Mouse (Mus musculus): ENCODE data around the gene Cfdp1. TPM values are rescaled to one million over a fixed set of nuclear protein-coding genes. Genes with fewer than 3 reads are reported as not detected.
"Not testable (repeated sequence)": the region's sequence is repeated elsewhere in the genome, so short reads cannot be mapped to it uniquely, and the experiment has no call there.

Gene Cfdp1
- total RNA-seq, 2 experiments from 2014 or later = 69.5 to 76.7 TPM

GRCm38 (mm10) chr8:111863280-111863679, 9.2 kb upstream of the Cfdp1 start:
- DNase-seq = no peak

DNA sequence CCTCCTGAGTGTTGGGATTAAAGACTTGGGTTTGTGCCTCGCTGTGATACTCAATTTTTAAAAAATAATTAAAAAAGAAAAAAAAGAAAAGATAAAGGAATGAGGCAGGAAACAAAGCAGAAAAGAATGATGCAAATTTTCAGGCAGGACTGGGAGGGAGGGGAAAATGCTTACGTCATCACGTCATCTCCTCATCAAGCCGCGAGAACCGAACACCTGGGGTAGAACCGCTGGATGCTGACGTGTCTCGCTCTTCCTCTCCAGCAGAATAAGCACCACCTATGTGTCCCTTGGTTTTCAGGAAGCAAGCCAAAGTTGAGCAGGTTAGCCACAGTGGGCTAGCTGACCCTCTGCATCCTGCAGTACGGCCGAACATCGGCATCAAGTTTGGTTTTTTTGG, 1.9 kb upstream of the Cfdp1 start:
- no peak for DNase-seq

GRCm38 (mm10) chr8:111853219-111853618, 872 bp downstream of the Cfdp1 start:
- DNase-seq = not testable (repeated sequence)

DNA sequence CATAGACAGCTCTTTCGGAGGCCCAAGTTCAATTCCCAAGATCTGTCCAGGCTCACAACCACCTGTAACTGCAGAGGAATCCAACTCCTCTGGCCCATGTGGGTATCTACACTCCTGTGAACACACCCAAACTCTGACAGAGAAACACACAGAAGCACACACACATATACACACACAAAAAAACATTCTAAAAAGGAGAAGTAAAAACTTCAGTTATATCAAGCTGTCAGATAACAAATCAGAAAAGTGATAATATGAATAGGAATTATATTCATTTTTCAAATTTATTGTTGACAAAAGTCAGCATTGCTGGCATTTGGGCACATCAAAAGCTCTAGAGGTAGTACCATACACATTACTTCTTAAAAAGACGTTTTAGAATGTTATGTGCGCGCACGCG, 7.3 kb downstream of the Cfdp1 start:
- no peak for DNase-seq

GRCm38 (mm10) chr8:111835540-111835939, 18.6 kb downstream of the Cfdp1 start:
- no peak for DNase-seq

DNA sequence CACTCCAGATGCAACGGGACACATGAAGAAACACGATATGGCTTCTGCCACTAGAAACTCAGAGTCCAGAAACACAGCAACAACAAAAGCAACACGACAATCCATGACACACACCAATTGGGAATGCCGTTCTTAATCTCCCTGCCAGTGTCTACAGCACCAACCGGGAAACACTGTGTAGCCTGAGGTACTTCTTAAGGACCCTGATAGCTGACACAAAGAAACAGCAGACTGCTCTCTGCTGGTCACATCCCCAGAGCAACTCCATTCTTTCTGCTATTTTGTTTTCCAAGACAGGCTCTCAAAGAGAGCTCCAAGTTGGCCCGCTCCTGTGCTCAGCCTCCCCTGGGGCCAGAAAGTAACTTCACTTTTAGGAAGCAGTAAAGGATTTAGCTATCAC, 20.1 kb downstream of the Cfdp1 start:
- DNase-seq = no peak

DNA sequence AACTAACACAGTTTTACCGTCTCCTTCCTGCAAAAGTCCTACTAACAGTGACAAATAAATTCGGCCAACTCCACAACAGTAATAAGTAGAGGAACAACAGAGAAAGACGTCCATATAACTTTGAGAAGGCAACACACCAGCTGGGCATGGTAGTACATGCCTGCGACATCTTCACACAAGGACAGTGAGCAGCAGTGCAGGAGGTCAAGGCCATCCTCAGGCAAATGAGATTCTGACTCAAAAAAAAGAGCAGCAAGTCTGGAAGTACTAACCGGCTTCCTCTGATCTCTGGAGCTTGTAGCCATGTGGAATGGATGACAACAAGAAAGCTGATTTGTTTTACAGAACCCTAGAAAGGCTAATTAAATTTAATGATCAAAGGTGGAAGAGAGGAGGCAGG, 21.1 kb downstream of the Cfdp1 start:
- DNase-seq = peak; percentile 44 to 47

- DNase-seq = no peak
These were observed 22.1 kb downstream of the Cfdp1 start for GRCm38 (mm10) chr8:111831996-111832395.

GRCm38 (mm10) chr8:111828595-111828994, 25.5 kb downstream of the Cfdp1 start:
- DNase-seq = no peak

- DNase-seq = peak; percentile 59 to 63
These were observed 28.9 kb downstream of the Cfdp1 start for GRCm38 (mm10) chr8:111825219-111825618.

DNA sequence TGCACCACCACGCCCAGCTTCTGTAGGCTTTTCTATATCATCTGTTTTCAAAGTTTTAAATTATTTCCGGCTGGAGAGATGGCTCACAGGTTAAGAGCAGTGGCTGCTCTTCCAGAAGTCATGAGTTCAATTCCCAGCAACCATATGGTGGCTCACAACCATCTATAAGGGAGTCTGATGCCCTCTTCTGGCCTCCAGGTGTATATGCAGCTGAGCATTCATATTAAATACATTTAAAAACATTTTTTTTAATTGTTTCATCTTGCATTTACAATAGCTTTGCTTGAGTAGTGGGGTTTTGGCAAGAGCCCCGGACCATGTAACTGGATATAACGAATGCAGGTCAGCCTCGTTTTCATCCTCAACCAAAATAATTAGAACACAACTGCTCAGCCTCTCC, 29.8 kb downstream of the Cfdp1 start:
- no peak for DNase-seq

DNA sequence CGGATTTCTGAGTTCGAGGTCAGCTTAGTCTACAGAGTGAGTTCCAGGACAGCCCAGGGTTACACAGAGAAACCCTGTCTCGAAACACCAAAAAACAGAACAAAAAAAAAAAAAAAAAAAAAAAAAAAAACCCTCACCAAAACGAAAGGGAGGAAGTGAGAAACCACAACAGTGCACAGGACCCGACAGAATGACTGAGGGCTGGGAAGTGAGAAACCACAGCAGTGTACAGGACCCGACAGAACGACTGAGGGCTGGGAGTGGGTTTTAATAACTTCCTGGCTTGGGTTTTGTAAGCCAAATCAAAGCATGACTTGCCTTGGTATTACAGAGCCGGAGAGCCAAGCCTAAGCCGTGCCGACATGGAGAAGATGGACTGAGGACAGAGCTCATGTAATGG, 32.9 kb downstream of the Cfdp1 start:
- DNase-seq = no peak

GRCm38 (mm10) chr8:111820691-111821090, 33.4 kb downstream of the Cfdp1 start:
- peak in 1 of 2 experiments; percentile 28 for DNase-seq

DNA sequence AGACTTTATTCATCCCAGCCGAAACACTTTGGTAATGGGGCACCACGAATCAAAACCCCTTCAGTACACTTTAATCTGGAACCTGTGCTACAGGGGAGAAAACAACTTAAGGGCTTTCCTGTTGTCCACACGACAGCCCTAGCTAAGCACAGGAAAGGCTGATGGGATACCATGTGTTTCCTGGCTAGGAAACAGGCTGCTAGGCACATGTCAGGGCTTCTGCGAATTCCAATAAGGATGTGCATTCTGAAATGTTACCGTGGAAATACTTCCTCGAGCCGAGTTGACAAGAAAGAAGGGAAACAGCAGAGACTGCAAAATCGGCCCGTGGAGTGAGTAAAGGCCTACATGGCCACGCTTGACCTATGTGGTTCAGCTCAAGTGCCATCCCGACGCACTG, 34.1 kb downstream of the Cfdp1 start:
- no peak for DNase-seq

DNA sequence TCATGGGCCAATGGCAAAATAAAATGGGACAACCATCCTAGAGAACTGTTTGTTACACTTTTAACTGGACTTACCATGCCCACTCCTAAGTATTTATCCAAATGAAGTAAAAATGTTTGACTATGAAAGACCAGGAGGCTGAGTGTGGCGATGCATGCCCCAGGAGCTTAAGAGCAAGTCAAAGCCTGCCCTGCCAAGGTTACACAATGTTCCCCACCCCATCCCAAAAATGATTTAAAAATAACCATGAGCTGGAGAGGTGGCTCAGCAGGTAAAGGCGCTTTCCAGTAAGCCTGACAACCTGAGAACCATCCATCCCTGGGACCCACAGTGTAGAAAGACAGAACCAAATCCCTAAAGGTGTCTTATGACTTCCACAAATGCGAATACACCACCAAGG, 35.5 kb downstream of the Cfdp1 start:
- no peak for DNase-seq

DNA sequence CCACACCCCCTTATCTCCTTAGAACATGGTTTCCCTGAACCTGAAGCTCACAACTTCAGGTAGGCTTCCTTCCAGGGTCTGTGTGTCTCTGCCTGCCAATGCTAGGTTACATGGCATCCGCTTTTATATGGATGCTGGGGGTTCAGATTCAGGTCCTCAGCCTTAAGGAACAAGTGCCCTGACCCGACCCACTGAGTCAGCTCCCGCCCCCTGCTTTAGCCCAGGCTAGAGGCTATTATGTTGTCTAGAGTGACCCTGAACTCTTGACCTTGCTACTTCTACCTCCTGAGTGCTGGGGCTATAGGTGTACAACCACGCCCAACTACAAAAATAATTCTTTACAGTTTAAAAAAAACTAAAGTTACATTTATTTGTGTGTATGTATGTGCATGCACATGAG, 39.0 kb downstream of the Cfdp1 start:
- DNase-seq = no peak

- DNase-seq = no peak
These were observed 40.3 kb downstream of the Cfdp1 start for GRCm38 (mm10) chr8:111813818-111814217.

DNA sequence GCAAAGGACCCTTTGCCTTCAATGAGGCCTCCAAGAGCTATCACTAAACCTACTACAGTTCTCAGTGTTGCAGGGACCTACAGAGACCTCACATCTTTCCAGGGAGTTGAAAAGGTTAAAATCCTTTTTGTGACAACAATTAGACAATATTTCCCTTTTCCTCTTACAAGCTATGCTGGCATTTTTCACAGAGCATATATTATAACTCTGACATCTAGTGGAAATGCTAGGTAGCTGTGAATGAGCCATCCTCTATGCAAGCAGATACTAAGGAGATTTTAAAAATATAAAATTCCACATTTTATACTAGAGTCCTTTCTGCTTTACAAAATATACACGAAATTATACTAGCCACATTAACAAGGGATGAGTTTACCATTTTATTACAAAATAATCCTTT, 41.3 kb downstream of the Cfdp1 start:
- DNase-seq = no peak

GRCm38 (mm10) chr8:111810656-111811336, 43.3 kb downstream of the Cfdp1 start:
- no peak for DNase-seq

- no peak for DNase-seq
These were observed 45.0 kb downstream of the Cfdp1 start for GRCm38 (mm10) chr8:111808891-111809622.

- DNase-seq = no peak
These were observed 46.1 kb downstream of the Cfdp1 start for GRCm38 (mm10) chr8:111808006-111808405.

DNA sequence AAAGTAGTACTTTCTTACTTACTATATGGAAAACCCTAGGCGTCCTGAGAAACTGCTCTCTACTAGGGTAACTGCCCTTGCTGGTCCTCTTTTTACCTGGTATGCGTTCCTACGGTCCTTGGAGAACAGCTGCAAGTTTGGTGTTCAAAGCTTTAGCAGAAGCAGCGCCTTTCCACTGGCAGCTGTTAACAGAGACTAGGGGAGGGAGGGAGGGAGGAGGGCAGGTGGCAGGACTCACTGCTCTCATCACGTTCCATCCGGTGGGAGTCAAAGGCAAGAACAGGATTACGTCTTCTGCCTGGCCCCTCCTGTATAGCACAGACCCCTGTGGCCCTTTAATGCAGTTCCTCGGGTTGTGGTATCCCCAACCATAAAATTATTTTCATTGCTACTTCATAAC, 50.7 kb downstream of the Cfdp1 start:
- no peak for DNase-seq

- DNase-seq = no peak
These were observed 51.8 kb downstream of the Cfdp1 start for GRCm38 (mm10) chr8:111802256-111802655.

DNA sequence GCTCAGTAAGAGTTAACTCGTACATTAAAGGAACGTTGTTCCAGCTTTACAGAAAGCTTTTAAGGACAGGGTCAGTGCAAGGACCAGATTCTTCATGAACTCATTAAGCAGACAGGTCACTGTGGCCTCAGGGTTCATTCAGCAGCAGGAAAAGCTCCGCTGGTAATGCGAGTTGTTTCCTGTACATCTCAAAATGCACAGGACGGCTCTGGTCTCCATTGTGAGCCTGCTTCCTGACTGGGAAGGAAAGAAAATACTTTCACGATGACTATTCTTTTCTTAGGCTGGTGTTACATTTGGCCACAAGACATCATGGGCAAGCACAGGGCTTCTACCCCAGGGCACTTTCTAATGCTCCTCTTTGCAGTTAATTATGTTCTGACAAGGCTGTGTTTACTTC, 52.6 kb downstream of the Cfdp1 start:
- no peak for DNase-seq

Measured in adrenal gland, postnatal 36 days (tissue).